Mouse (Mus musculus): ENCODE data around the gene Gm17720. TPM values are rescaled to one million over a fixed set of nuclear protein-coding genes. Genes with fewer than 3 reads are reported as not detected.
A peak's percentile ranks its signal among the peaks of the same experiment; 100 is the strongest.

Gm17720 gene
- polyA plus RNA-seq, 1 experiment = not detected

DNA sequence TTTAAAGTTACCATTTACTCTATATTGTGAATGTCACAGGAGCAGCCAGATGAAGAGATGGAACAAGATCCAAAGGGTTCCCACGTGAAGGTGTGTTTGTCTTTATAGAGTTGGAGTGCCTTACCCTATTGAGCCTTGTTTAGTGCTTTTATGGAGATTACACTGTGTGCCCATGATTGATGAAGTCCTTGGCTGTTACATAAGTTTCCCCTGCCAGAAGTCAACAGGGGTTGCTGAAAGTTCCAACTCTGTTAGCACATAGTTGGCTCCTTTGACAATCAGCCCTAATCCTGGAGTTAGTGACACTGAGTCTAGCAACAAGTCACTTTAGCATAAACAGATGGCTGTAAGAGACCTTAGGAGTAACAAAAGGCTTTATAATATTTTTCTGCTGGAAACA lies 10.7 kb downstream of the Gm17720 start:
- TF ChIP-seq POLR2A (IDR thresholded peaks at IDR 0.05; ENCODE audit: extremely low read depth, insufficient read depth, low read length) (no peak), CTCF (IDR thresholded peaks at IDR 0.05; ENCODE audit: extremely low read depth, insufficient read depth, low read length) (no peak)
- Histone ChIP-seq H3K27ac (ENCODE audit: insufficient read depth, low read length) (no peak overlapping the region), H3K4me3 (ENCODE audit: insufficient read depth, low read length) (no peak overlapping the region), H3K4me1 (ENCODE audit: control insufficient read depth, insufficient read depth, low read length) (no peaks in the 10 kb centered on the region)

DNA sequence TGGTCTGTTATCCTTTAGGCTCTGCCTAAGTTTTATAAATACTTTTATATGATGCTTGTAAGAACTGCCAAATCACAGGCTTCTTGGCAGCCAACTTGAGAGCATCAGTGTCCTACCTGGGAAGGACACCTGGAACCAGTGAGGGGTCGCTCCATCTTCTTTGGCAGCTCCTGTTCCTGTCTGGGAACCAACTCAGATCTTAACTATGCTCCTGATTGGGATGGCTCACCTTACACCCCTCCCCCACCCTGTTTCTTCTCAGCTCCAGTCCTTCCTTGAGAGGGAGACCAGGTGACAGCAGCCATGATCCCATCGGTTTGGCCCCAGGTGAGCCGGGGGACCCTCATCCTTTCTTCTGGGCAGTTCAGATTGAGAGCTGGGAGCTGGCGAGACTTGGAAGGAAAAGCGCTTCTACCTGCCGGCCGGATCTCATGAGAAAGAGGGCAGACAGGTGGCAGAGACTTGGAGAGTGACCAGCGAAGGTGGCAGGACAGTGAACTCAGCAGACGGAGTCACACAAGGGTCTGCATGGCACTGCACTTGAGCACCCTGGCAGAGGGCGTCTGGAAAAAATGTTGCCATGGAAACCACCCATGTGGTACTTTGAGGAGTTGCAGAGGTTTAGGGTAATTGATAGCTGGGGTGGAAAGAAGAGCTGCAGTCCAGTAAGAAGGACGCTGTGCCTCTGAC lies 20.0 kb downstream of the Gm17720 start:
- H3K4me3 ChIP-seq (ENCODE audit: insufficient read depth, low read length) = no peak overlapping the region
- no peak for TF ChIP-seq CTCF (IDR thresholded peaks at IDR 0.05; ENCODE audit: extremely low read depth, insufficient read depth, low read length)
- TF ChIP-seq POLR2A (IDR thresholded peaks at IDR 0.05; ENCODE audit: extremely low read depth, insufficient read depth, low read length) = no peak
- H3K27ac ChIP-seq (ENCODE audit: insufficient read depth, low read length) = no peak overlapping the region
- peaks cover 3% of the 10 kb centered on the region; the same call in 1 of the 2 replicates for H3K4me1 ChIP-seq (ENCODE audit: control insufficient read depth, insufficient read depth, low read length)

DNA sequence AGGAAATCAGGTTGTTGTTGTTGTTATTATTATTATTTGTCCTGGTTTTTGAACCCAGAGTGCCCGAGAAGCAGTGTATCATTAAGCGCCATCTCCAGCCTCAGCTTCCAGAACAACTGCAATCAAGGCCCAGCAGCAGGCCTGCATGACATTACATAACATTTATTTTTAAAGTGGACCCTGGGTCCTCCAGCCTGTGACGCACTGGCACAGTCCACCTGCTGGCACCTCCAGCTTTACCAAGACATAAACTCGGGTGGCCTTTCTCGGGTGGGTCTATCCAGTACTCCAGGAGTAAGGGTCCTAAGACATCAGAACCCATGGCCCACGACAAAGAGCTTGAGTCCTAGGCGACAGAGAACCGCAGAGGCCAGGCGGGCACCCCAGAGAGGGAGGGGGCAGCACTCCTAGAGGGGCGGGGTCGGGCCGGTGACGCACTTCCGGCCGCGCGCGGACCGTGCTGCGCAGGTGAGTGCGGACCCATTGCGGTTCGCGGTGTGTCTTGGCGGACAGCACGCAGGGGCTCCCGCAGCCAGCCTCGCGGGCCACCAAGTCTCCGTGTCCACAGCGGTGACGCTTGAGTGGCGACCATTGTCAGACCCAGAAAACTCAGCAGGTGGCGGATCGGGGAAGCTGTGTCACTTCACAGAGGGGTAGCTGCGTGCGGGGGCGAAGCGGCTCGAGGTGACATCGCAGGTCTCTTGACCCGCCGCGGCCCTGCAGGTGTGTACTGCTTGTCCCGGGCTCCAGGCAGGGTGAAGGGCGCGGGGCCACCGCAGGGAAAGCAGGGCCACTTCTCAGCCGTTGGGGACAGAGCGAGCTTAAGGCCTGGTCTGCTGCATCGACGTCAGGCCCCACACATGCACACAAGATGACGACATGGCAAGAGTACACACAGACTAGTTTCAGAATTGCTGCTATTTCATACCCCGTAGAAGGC lies 23.0 kb downstream of the Gm17720 start, which contains the start of gene Zfp612:
Gene Zfp612, plus strand, starts transcription at position 465 of the 940 bp plus-strand sequence.
- TF ChIP-seq POLR2A (IDR thresholded peaks at IDR 0.05; ENCODE audit: extremely low read depth, insufficient read depth, low read length) = peak; percentile 73
- no peak for TF ChIP-seq CTCF (IDR thresholded peaks at IDR 0.05; ENCODE audit: extremely low read depth, insufficient read depth, low read length)
- Histone ChIP-seq H3K27ac (ENCODE audit: insufficient read depth, low read length) (peak within 1 kb of the TSS; percentile 54; the same call in 1 of the 2 replicates), H3K4me1 (ENCODE audit: control insufficient read depth, insufficient read depth, low read length) (peaks cover 3% of the 10 kb centered on the region; the same call in 1 of the 2 replicates), H3K4me3 (ENCODE audit: insufficient read depth, low read length) (peak within 1 kb of the TSS; percentile 76)

DNA sequence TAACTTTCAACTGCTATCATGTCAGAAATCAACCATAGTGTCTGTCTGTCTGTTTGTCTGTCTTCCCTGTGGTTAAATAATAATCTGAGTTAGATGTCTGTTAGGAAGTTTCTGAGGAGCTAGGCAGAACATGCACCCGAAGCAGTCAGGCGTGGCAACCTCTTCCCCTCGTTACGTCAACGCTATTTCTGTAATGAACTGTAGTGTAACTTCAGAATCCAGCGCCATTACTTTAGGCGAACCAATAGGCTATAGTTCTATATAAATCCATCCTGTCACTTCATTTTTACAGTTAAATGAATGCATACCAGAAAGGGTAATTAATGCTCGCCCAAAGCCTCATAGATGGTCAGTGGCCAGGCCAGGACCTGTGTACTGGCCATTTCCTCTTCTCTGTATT lies 28.1 kb downstream of the Gm17720 start:
- Histone ChIP-seq H3K4me1 (ENCODE audit: control insufficient read depth, insufficient read depth, low read length) (no peaks in the 10 kb centered on the region), H3K27ac (ENCODE audit: insufficient read depth, low read length) (no peak overlapping the region), H3K4me3 (ENCODE audit: insufficient read depth, low read length) (no peak overlapping the region)

DNA sequence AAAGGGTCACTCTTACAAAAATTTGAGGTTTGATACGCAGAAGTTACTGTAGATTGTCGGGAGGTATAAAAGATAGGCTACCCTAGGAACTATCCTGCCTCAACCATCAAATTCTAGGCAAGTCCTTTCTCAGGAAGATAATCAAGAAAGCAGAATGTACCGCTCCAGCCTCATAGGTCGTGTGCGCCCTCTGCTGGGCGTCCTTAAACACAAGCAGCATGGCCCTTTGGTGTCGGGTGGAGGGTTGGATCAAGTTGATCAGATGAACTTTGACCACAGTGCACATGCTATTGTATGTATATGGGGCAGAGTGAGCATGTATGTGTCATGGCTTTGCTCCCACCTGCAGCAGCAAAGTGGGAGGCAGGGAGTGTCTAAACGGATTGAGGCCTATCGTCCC lies 31.0 kb downstream of the Gm17720 start:
- no peaks in the 10 kb centered on the region for H3K4me1 ChIP-seq (ENCODE audit: control insufficient read depth, insufficient read depth, low read length)
- H3K4me3 ChIP-seq (ENCODE audit: insufficient read depth, low read length) = no peak overlapping the region
- no peak for TF ChIP-seq POLR2A (IDR thresholded peaks at IDR 0.05; ENCODE audit: extremely low read depth, insufficient read depth, low read length)
- peak; percentile 98 for TF ChIP-seq CTCF (IDR thresholded peaks at IDR 0.05; ENCODE audit: extremely low read depth, insufficient read depth, low read length)
- no peak overlapping the region for H3K27ac ChIP-seq (ENCODE audit: insufficient read depth, low read length)

More for the DNA sequence above, 28.1 kb downstream of the Gm17720 start:
- no peak for TF ChIP-seq CTCF (IDR thresholded peaks at IDR 0.05; ENCODE audit: extremely low read depth, insufficient read depth, low read length)
- TF ChIP-seq POLR2A (IDR thresholded peaks at IDR 0.05; ENCODE audit: extremely low read depth, insufficient read depth, low read length) = no peak

DNA sequence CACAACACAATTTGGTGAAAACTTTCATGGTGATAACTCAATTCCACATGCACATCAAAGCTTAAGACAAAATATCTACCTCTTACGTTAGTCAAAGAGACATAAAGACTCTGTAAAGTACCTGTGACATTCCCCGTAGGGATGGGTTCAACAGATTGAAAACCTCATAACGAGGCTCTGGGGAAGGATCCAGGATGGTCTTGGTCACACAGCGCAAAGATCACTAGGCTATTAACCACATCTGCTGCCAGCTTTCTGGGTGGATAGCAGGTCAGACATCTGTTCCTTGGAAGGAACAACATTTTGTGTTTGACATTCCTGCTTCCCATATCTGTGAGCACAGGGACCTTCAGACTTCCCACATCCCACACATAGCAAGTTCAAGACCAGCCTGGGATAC lies 32.8 kb downstream of the Gm17720 start:
- H3K27ac ChIP-seq (ENCODE audit: insufficient read depth, low read length) = no peak overlapping the region
- H3K4me1 ChIP-seq (ENCODE audit: control insufficient read depth, insufficient read depth, low read length) = no peaks in the 10 kb centered on the region
- TF ChIP-seq CTCF (IDR thresholded peaks at IDR 0.05; ENCODE audit: extremely low read depth, insufficient read depth, low read length) (no peak), POLR2A (IDR thresholded peaks at IDR 0.05; ENCODE audit: extremely low read depth, insufficient read depth, low read length) (no peak)
- H3K4me3 ChIP-seq (ENCODE audit: insufficient read depth, low read length) = no peak overlapping the region

DNA sequence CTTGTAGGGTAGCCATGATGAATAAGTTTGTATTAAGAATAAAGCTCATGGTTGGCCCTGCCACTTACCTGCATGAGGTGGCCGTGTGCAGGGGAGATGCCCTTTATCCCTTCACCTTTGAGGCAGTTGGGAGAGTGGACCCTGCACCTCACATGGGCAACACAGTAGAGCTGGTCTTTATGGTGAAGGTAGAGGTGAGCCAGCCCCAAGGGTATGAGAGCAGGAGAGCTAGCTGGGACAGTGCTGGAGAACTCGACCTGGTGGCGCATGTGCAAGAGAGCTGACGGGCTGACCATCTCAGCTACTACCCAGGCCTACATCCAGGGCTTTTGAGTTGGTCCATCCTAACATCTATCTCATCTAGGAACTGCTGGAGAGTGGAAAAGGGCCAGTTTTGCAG lies 36.9 kb downstream of the Gm17720 start:
- Histone ChIP-seq H3K4me3 (ENCODE audit: insufficient read depth, low read length) (no peak overlapping the region), H3K27ac (ENCODE audit: insufficient read depth, low read length) (no peak overlapping the region), H3K4me1 (ENCODE audit: control insufficient read depth, insufficient read depth, low read length) (no peaks in the 10 kb centered on the region)
- no peak for TF ChIP-seq POLR2A (IDR thresholded peaks at IDR 0.05; ENCODE audit: extremely low read depth, insufficient read depth, low read length)
- no peak for TF ChIP-seq CTCF (IDR thresholded peaks at IDR 0.05; ENCODE audit: extremely low read depth, insufficient read depth, low read length)

DNA sequence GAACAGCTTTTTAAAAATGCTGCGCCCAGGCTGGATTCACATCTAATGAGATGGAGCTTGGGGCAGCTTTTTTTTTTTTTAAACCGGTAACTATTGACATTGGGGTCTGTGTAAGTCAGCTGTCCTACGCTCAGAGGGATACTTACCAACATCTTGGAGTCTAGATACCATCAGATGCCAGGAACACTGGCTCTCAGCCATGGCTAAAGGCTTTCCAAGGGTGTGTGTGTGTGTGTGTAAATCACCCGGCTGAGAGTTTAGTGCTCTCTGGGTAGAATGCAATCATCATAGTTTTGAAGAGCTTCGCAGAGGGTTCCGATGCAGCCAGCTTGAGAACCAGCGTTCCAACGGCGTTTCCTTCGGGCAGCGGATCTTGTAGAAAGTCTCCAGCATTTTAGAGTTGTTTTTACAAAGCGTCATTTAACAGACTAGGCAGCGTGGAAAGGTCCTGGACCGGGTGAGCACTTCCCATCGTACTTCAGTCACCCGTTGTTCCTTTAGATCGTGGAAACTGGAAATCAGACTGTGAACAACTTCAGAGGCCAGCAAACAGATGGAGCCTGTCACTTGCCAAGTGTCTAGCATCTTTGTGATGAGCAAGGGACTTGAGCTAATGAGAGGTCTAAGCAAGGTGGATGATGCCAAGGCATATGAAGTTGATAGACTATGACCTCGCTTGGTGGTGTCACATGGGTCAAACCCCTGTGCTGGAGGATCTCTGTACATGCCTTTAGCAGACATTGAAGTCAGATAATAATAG lies 37.8 kb downstream of the Gm17720 start:
- TF ChIP-seq CTCF (IDR thresholded peaks at IDR 0.05; ENCODE audit: extremely low read depth, insufficient read depth, low read length) = no peak
- no peak for TF ChIP-seq POLR2A (IDR thresholded peaks at IDR 0.05; ENCODE audit: extremely low read depth, insufficient read depth, low read length)
- H3K4me1 ChIP-seq (ENCODE audit: control insufficient read depth, insufficient read depth, low read length) = no peaks in the 10 kb centered on the region
- no peak overlapping the region for H3K4me3 ChIP-seq (ENCODE audit: insufficient read depth, low read length)
- no peak overlapping the region for H3K27ac ChIP-seq (ENCODE audit: insufficient read depth, low read length)

DNA sequence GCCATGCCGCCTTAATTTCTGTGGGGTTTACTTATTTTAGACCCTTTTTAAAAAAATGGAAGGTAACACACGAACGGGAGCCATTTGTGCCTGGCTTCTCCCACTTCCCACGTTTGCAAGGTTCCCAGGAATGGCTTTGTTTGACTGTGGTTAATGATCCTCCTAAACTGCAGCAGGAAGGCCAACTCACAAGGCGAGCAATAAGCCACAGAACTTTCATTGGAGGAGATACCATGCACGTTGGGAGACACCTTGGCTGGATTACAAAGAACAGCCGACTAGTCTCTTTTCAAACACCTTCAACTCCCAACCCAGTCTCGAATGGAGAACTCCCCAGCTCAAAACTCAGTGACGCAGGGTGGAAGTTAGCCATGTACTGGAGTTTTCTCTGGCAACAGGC lies 38.4 kb downstream of the Gm17720 start:
- Histone ChIP-seq H3K4me3 (ENCODE audit: insufficient read depth, low read length) (no peak overlapping the region), H3K27ac (ENCODE audit: insufficient read depth, low read length) (no peak overlapping the region), H3K4me1 (ENCODE audit: control insufficient read depth, insufficient read depth, low read length) (no peaks in the 10 kb centered on the region)
- TF ChIP-seq POLR2A (IDR thresholded peaks at IDR 0.05; ENCODE audit: extremely low read depth, insufficient read depth, low read length) (no peak), CTCF (IDR thresholded peaks at IDR 0.05; ENCODE audit: extremely low read depth, insufficient read depth, low read length) (no peak)
